Mouse (Mus musculus) heart, embryonic 16.5 days (tissue): Measurements from ENCODE around the gene Casd1. TPM values are rescaled to one million over a fixed set of nuclear protein-coding genes. Genes with fewer than 3 reads are reported as not detected.

Experiments used
- ATAC-seq: fragments of 200-750 bp; cut with Nextera tagmentation; replicated peaks from 2 replicates; pipeline ENCODE4 v1.8.0; 2017; ENCODE audit warnings: moderate number of reproducible peaks; ENCODE audit not compliant: insufficient read depth, low FRiP score; ENCODE audit errors: extremely low read depth
- H3K27ac ChIP-seq: fragments of 300-500 bp; sonication (generic); 2 replicates; pipeline ENCODE4 v1.5.1; 2014; ENCODE audit warnings: mild to moderate bottlenecking, low read length, control low read depth, moderate library complexity
- H3K27me3 ChIP-seq: fragments of 300-500 bp; sonication (generic); 2 replicates; pipeline ENCODE4 v1.6.1; 2014; ENCODE audit warnings: low read length, mixed read lengths; ENCODE audit not compliant: control insufficient read depth, insufficient read depth
- H3K36me3 ChIP-seq: fragments of 300-500 bp; sonication (generic); 2 replicates; pipeline ENCODE4 v1.6.1; 2014; ENCODE audit not compliant: control insufficient read depth, insufficient read depth
- H3K4me1 ChIP-seq: fragments of 300-500 bp; sonication (generic); 2 replicates; pipeline ENCODE4 v1.6.1; 2014; ENCODE audit warnings: low read length, mixed read lengths; ENCODE audit not compliant: control insufficient read depth, insufficient read depth
- H3K4me2 ChIP-seq: fragments of 300-500 bp; sonication (generic); 2 replicates; pipeline ENCODE4 v1.6.1; 2014; ENCODE audit warnings: low read depth, mild to moderate bottlenecking, control low read depth, low read length
- H3K4me3 ChIP-seq: fragments of 300-500 bp; sonication (generic); 2 replicates; pipeline ENCODE4 v1.5.1; 2014; ENCODE audit warnings: mild to moderate bottlenecking, control low read depth, low read length
- H3K9ac ChIP-seq: fragments of 300-500 bp; sonication (generic); 2 replicates; pipeline ENCODE4 v1.6.1; 2014; ENCODE audit warnings: low read length, control low read depth
- H3K9me3 ChIP-seq: fragments of 300-500 bp; sonication (generic); replicated peaks from 2 replicates; pipeline ENCODE4 v1.6.1; 2016; ENCODE audit warnings: low read length; ENCODE audit not compliant: control insufficient read depth
- WGBS: fragments of 180-500 bp; shearing (Covaris S2); extraction: QIAGEN DNeasy Blood & Tissue Kit; methylation state at CpG from one replicate; pipeline ENCODE4 v1.1.7; 2014; 5-methylcytosine and 5-hydroxymethylcytosine counted together
- polyA plus RNA-seq: library from polyadenylated mRNA; unstranded; fragments of >200 nt; fragmentation: Nextera tagmentation; extraction: Ambion mirVana; gene quantifications from 2 replicates; pipeline ENCODE4 v1.2.1, GENCODE M21; 2015

The Casd1 gene
- polyA plus RNA-seq, 1 experiment from 2014 or later: 25.5 TPM

GRCm38 (mm10) chr6:4664313-4664712 lies 63.7 kb downstream of the Casd1 start:
- no peak overlapping the region for H3K9ac ChIP-seq
- no peak overlapping the region for H3K27ac ChIP-seq
- H3K27me3 ChIP-seq: no peaks in the 10 kb centered on the region
- WGBS: 47% methylated on average over 2 of the region's 2 CpGs
- H3K4me2 ChIP-seq: no peak overlapping the region
- no peaks in the 10 kb centered on the region for H3K9me3 ChIP-seq
- no peak overlapping the region for H3K4me3 ChIP-seq
- ATAC-seq: no peak
- H3K4me1 ChIP-seq: no peaks in the 10 kb centered on the region
- no peaks in the 10 kb centered on the region for H3K36me3 ChIP-seq

- Histone ChIP-seq H3K4me1 (no peaks in the 10 kb centered on the region), H3K27ac (no peak overlapping the region), H3K27me3 (no peaks in the 10 kb centered on the region), H3K9me3 (no peaks in the 10 kb centered on the region), H3K4me3 (no peak overlapping the region), H3K36me3 (no peaks in the 10 kb centered on the region), H3K9ac (no peak overlapping the region), H3K4me2 (no peak overlapping the region)
- ATAC-seq: no peak
- WGBS: 91% methylated on average over 6 of the region's 6 CpGs
Observed at GRCm38 (mm10) chr6:4665154-4665553, 64.5 kb downstream of the Casd1 start.

- Histone ChIP-seq H3K27ac (no peak overlapping the region), H3K4me3 (no peak overlapping the region), H3K4me1 (no peaks in the 10 kb centered on the region), H3K4me2 (no peak overlapping the region), H3K9me3 (no peaks in the 10 kb centered on the region), H3K36me3 (no peaks in the 10 kb centered on the region), H3K27me3 (no peaks in the 10 kb centered on the region), H3K9ac (no peak overlapping the region)
- ATAC-seq: no peak
- 81% methylated on average over 1 of the region's 1 CpGs for WGBS
Observed at GRCm38 (mm10) chr6:4677356-4677761, 76.7 kb downstream of the Casd1 start.

GRCm38 (mm10) chr6:4679981-4680380 lies 79.3 kb downstream of the Casd1 start:
- Histone ChIP-seq H3K36me3 (no peaks in the 10 kb centered on the region), H3K4me3 (no peak overlapping the region), H3K9me3 (no peaks in the 10 kb centered on the region), H3K27me3 (no peaks in the 10 kb centered on the region), H3K4me1 (no peaks in the 10 kb centered on the region), H3K27ac (no peak overlapping the region), H3K4me2 (no peak overlapping the region), H3K9ac (no peak overlapping the region)
- no peak for ATAC-seq
- WGBS: 79% methylated on average over 1 of the region's 1 CpGs

- no peak overlapping the region for H3K9ac ChIP-seq
- H3K27me3 ChIP-seq: no peaks in the 10 kb centered on the region
- H3K36me3 ChIP-seq: no peaks in the 10 kb centered on the region
- ATAC-seq: no peak
- H3K4me3 ChIP-seq: no peak overlapping the region
- no peak overlapping the region for H3K27ac ChIP-seq
- no peaks in the 10 kb centered on the region for H3K4me1 ChIP-seq
- 87% methylated on average over 4 of the region's 4 CpGs for WGBS
- H3K9me3 ChIP-seq: no peaks in the 10 kb centered on the region
- no peak overlapping the region for H3K4me2 ChIP-seq
Observed at GRCm38 (mm10) chr6:4680576-4680975, 79.9 kb downstream of the Casd1 start.

- ATAC-seq: no peak
- 57% methylated on average over 10 of the region's 10 CpGs for WGBS
- no peak overlapping the region for H3K4me3 ChIP-seq
Observed at GRCm38 (mm10) chr6:4684706-4685340, 84.2 kb downstream of the Casd1 start.

GRCm38 (mm10) chr6:4690438-4690837 lies 89.8 kb downstream of the Casd1 start:
- Histone ChIP-seq H3K27me3 (no peaks in the 10 kb centered on the region), H3K9me3 (no peaks in the 10 kb centered on the region), H3K36me3 (peaks cover 3% of the 10 kb centered on the region; the same call in 1 of the 2 replicates), H3K27ac (no peak overlapping the region), H3K4me1 (no peaks in the 10 kb centered on the region), H3K4me3 (no peak overlapping the region), H3K4me2 (no peak overlapping the region), H3K9ac (no peak overlapping the region)
- WGBS: 93% methylated on average over 4 of the region's 4 CpGs
- no peak for ATAC-seq

More at GRCm38 (mm10) chr6:4684706-4685340, 84.2 kb downstream of the Casd1 start:
- no peaks in the 10 kb centered on the region for H3K36me3 ChIP-seq
- no peaks in the 10 kb centered on the region for H3K9me3 ChIP-seq
- no peak overlapping the region for H3K27ac ChIP-seq
- no peak overlapping the region for H3K4me2 ChIP-seq
- H3K27me3 ChIP-seq: no peaks in the 10 kb centered on the region
- no peak overlapping the region for H3K9ac ChIP-seq
- no peaks in the 10 kb centered on the region for H3K4me1 ChIP-seq

Other genes starting within 250 kb of the Casd1 start
- gene Col1a2, start 96.0 kb upstream of the Casd1 start, polyA plus RNA-seq: 382 and 460 TPM in 2 replicates
- gene Sgce, start 146.4 kb downstream of the Casd1 start, polyA plus RNA-seq: 51.9 and 54.0 TPM in 2 replicates
- 1.1 and 1.2 TPM in 2 replicates for gene Peg10, start 146.5 kb downstream of the Casd1 start, polyA plus RNA-seq